Mouse (Mus musculus): ENCODE measurements around the gene Stk40. TPM values are rescaled to one million over a fixed set of nuclear protein-coding genes. Genes with fewer than 3 reads are reported as not detected.
"Not testable (repeated sequence)": the region's sequence is repeated elsewhere in the genome, so short reads cannot be mapped to it uniquely, and the experiment has no call there.

Stk40 gene
- 10 to 100 TPM; 23.7 to 25.0 TPM for total RNA-seq (2021)

- peak; percentile 98 for DNase-seq
- intact Hi-C loops (cut with DNase I) = no loop called here
Measured at GRCm38 (mm10) chr4:126103590-126104068, at the start of gene Stk40. Gene Stk40, plus strand, starts transcription at chr4:126103957.

DNA sequence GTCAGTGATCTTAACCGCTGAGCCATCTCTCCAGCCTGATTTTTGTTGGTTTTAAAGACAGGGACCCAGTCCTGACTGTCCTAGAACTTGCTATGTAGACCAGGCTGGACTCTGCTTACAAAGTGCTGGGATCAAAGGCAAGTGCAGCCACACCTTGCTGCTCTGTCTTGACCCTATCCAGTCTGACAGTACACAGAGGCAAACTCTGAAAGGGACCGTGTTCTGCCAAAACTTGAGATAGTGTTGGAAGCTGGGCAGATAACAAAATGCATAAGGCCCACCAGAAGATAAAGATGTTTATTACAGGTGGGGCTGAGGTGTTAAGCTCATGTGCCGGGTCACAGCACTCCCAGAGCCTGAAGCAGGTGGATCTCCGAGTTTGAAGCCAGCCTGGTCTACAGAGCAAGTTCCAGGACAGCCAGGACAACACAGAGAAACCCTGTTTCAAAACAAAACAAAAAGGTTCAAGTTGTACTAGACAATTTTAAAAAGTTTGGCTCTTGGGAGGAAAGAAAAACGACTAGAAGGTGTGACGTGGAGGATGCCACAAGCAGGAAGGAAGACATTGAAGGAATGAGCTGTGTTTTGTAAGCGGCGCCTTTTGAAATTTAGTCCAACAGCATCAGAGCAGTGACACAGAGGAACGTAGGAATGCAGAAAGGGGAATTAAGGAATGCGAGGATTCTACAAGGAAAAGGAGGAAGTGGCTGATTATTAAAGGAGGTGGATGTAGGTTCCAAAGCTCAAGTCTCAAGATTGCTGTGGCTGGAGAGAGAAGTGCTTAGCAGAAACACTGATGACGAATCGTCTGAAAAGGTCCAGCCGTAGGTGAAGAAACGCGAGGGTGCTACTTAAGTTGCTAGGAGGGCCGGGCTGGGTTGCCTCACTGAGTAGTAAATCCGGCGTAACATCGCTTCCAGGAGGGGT is 46.3 kb upstream of the Stk40 start:
- intact Hi-C loops (cut with DNase I) = no loop called here
- no peak for DNase-seq

- intact Hi-C loops (cut with DNase I) = no loop called here
- DNase-seq = peak; percentile 91
Measured at GRCm38 (mm10) chr4:126058134-126058996, 45.4 kb upstream of the Stk40 start, which contains the start of gene Oscp1. Gene Oscp1, plus strand, starts transcription at chr4:126058565.

- intact Hi-C loops (cut with DNase I) = no loop called here
- DNase-seq = no peak
Measured at GRCm38 (mm10) chr4:126058997-126059362, 44.8 kb upstream of the Stk40 start.

GRCm38 (mm10) chr4:126062856-126063255 is 40.9 kb upstream of the Stk40 start:
- intact Hi-C loops (cut with DNase I) = no loop called here
- DNase-seq = no peak

GRCm38 (mm10) chr4:126065241-126065640 is 38.5 kb upstream of the Stk40 start:
- DNase-seq = no peak

DNA sequence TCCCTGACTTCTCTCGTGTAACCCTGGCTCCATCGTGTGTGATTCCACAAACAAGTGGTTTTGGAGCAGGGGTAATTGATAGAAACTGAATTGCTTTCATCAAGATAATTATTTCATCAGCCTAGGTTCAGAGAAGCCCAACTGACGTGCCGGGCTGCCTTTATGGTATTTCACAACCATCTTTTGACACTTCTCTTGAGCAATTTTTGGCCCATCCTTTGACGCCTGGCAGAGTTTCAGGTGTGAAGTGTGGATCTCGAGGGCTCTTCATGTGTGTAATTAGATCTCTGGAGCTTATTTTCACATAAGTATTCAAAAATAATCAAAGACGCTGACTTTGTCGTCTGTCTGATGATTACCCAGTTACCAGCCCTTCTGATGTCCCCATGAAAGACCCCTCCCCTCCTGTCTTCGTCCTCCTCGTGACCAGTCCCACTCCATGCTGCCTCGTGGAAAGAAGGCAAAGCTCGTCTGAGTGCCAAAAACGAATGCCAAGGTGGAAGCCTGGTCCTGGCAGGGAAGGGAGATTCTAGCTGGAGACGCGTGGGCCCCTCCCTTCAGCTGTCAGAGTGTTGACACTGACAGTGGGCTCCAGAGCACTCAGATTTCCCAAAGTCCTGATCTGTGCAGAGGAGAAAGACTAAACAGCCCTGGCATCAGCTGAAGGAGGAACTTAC is 36.2 kb upstream of the Stk40 start:
- peak; percentile 66 for DNase-seq
- intact Hi-C loops (cut with DNase I) = no loop called here

More at GRCm38 (mm10) chr4:126065241-126065640, 38.5 kb upstream of the Stk40 start:
- intact Hi-C loops (cut with DNase I) = no loop called here

GRCm38 (mm10) chr4:126068842-126069241 is 34.9 kb upstream of the Stk40 start:
- intact Hi-C loops (cut with DNase I) = no loop called here
- DNase-seq = no peak

DNA sequence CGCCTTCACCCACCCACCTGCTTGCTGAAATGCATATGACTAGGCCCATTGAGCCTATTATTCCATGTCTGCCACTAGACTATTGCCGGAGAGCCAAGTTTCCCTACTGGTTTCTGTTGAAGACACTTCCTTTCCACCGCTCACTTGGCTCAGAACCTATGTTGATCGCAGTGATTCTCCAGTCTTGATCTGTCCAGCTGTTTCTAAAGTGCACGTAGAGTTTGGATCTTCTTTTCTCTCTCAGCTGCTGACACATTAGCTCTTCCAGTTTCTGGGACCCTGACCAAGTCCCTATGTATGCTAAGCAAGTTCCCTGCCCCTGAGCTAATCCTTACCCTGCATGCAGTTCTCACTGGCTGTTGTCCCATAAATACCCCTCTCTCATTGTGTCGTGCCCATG is 25.9 kb upstream of the Stk40 start:
- intact Hi-C loops (cut with DNase I) = no loop called here
- no peak for DNase-seq

DNA sequence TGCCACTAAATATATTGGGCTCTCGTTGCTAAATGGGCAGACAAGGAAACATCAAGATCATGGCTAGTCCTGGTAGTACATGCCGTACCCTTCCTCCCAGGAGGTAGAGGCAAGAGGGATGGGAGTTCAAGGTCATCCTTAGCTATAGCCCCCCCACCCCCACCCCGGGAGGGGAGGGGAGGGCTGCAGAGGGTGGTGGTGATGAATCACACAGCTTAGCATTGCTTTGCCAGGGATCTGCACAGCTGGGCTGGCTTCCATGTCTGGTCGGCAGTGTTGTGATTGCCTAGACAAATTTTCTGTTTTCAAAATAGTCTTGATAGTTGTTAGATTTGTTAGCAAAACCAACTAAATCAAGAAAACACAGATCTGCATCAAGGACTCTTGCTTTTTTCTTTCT is 24.5 kb upstream of the Stk40 start:
- DNase-seq = no peak

DNA sequence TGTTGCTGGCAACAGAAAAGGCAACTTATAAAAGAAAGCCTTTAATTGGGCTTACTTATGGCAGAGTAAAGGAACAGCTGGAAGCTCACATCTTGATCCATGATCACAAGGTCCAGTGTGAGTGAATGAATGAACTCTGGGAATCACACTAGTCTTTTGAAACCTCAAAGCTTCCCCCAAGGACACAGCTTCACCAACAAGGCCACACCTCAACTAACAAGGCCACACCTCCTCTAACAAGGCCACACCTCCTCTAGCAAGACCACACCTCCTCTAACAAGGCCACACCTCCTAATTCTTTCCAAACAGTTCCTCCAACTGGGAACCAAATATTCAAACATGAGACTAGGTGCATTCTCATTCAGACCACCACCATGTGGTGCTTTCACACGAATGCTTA is 22.2 kb upstream of the Stk40 start:
- intact Hi-C loops (cut with DNase I) = no loop called here
- no peak for DNase-seq

More for the DNA sequence above, 24.5 kb upstream of the Stk40 start:
- intact Hi-C loops (cut with DNase I) = no loop called here

GRCm38 (mm10) chr4:126083021-126083420 is 20.7 kb upstream of the Stk40 start:
- no peak for DNase-seq
- intact Hi-C loops (cut with DNase I) = no loop called here

- DNase-seq = no peak
- intact Hi-C loops (cut with DNase I) = no loop called here
Measured at GRCm38 (mm10) chr4:126084382-126084781, 19.4 kb upstream of the Stk40 start.

- intact Hi-C loops (cut with DNase I) = loop anchor here (2.0 kb wide), 1 partner anchor 27 kb away; no protein-coding TSS in a partner anchor
- DNase-seq = peak; percentile 83
Measured at GRCm38 (mm10) chr4:126085996-126086576, 17.7 kb upstream of the Stk40 start.

- intact Hi-C loops (cut with DNase I) = no loop called here
- DNase-seq = no peak
Measured at GRCm38 (mm10) chr4:126090101-126090847, 13.5 kb upstream of the Stk40 start.

DNA sequence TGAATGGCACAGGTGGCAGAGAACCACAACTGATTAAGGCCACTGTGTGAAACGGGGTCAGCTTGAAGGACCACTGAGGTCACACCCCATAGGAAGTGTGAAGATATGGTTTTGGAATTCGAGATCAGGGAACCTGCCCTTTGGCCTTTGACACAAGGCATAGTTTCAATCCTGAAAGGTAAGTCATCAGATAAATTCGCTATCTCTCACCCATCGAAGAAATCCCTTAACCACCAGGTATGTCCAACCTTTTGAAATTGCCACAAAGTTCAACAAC is 13.0 kb upstream of the Stk40 start:
- intact Hi-C loops (cut with DNase I) = no loop called here
- DNase-seq = no peak

DNA sequence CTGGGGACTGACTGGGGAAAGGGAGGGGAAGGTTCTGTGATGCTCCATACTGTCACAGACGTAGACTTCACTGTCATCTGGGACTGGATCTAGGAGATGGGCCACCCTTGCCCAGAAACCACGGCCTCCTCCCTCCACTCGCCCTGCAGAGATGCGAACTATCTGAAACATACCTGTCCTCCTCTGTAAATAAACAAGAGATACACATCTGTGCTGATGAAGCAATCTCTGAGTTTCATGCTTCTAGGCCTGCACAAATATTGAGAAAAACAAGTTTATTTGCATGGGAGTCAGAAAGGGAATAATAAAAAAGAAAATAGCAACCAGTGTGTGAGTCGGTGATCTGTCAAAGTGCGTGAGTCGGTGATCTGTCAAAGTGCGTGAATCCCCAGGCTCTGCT is 11.9 kb upstream of the Stk40 start:
- DNase-seq = no peak
- intact Hi-C loops (cut with DNase I) = no loop called here

GRCm38 (mm10) chr4:126095622-126096430 is 7.9 kb upstream of the Stk40 start:
- intact Hi-C loops (cut with DNase I); DNase-seq: not testable (repeated sequence)

Data from left cerebral cortex, postnatal 4 days (tissue).